Mouse (Mus musculus) urinary bladder, adult 2 months (tissue): ENCODE measurements around the gene Barhl1. TPM values are rescaled to one million over a fixed set of nuclear protein-coding genes. Genes with fewer than 3 reads are reported as not detected.

Experiments
- DNase-seq: peaks from one replicate; pipeline ENCODE4 v3.0.0; 2022; ENCODE audit warnings: low spot score
- polyA plus RNA-seq: library from polyadenylated mRNA; depleted of rRNA; stranded (reverse); fragments of >200 nt; gene quantifications from 2 replicates; pipeline ENCODE4 v1.2.3, GENCODE M21; 2012

The Barhl1 gene
- polyA plus RNA-seq, 1 experiment = not detected

DNA sequence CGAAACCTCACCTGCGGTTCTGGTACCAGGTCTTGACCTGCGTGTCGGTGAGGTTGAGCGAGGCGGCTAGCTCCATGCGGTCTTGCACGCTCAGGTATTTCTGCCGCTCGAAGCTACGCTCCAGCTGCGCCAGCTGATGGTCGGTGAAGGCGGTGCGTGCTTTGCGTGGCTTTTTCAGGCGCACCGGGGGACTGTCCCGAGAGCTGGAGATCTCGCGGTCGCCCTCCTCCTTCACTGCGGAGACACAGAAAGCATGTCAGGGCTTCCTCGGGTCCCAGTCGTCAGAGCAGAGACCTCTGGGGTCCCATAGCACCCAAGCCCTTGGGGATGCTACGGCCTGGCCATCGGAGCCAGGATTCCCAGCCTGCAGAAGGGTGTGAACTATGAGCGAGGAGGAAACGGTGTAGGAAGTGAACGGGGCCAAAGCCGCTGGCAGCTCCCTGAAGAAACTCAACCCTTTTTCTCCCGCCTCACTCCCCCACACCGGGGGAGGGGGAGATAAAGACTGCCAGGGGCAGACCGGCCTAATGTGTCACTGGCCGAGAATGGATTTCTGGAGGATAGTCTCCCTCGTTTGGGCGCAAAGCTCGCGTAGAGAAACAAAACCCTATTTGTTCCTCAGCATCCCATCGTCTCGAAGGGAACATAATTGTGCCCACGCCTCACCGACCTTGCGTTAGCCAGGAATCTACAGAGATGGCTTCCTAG is 5.0 kb downstream of the Barhl1 start:
- DNase-seq = no peak

DNA sequence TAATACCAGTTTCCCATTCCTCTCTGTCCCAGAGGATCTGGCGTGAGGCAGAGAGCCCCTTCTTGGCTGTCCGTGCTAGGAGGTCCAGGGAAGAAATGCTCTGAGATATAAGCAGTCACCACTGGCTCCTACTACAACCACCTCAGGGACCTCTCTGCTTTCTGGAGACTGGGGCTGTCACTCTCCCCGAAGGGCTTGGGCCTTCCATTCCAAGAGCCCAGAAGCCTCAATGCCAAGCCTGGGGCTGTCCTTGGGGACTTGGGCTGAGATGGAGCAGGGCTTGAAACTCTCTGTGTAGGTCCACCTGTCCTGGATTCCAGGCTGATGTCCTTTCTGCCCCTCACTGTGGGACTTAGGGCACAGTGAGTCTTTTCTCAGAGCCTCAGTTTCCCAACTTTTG is 5.6 kb downstream of the Barhl1 start:
- no peak for DNase-seq

DNA sequence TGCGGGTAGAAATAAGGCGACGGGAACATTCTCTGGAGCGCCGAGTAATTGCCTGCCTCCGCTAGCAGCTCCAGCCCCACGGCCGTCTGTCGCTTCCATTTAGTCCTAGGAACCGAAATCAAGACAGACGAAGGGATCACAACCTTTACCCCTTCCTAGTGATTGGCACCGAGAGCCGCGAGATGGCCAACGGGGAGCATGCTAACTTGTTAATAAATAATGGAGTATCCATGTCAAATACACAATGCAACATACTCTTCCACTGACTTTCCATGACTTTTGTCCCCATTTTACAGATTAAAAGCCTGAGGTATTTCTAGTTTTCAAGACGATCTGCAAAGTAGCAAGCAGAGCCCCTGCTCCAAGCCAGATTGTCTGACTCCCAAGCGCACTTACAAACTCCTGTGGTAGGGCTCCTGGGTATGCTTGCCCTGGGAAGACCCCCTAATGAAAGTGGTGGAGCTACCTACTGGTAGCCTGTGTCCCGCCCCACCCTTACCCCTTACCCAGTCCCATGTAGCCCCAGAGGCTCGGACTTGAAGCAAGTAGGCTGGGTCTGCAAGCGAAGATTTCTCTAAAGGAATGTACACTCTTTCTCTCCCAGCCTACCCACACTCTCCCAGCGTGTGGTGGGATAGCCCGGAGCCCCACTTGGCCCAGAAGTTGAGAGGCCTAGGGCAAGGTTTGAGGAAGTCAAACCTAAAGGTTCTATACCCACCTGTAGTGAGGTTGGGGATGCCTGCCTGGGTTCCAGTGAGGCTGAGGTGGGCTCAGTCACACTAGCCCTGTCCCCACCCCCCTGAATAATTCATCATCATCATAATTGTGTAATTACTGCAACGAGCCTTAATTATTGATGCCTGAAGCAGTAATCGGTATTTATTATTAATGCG is 6.4 kb downstream of the Barhl1 start:
- DNase-seq = no peak

DNA sequence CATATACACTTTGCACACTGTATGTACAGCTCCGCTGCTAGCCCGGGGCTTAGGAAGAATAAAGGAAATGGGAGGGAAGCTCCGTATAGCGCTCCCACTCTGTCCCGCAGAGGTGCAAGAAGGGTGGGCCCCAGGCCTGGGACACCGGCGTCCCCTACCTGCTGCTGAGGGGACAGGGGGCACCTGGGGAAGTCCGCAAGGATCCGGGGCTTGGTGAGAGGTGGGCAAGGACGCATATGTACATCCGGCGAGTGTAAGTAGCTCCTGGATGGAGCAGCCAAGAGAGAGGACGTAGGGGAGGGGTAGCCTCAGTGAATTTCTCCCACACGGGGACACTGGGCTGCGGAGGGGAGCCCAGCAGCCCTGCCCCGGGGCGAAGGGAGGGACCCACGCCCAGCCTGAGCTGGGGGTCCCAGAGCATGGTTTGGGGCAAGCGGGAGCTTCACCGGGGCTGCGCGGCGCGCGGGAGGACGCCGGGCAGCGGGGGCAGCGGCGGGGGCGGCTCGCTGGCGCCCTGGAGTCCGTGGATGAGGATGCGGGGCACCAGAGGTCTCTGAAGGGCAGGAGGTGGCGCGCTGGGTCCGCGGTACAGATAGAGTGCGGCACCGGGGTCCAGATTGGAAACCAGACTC is 7.2 kb downstream of the Barhl1 start:
- DNase-seq = no peak

DNA sequence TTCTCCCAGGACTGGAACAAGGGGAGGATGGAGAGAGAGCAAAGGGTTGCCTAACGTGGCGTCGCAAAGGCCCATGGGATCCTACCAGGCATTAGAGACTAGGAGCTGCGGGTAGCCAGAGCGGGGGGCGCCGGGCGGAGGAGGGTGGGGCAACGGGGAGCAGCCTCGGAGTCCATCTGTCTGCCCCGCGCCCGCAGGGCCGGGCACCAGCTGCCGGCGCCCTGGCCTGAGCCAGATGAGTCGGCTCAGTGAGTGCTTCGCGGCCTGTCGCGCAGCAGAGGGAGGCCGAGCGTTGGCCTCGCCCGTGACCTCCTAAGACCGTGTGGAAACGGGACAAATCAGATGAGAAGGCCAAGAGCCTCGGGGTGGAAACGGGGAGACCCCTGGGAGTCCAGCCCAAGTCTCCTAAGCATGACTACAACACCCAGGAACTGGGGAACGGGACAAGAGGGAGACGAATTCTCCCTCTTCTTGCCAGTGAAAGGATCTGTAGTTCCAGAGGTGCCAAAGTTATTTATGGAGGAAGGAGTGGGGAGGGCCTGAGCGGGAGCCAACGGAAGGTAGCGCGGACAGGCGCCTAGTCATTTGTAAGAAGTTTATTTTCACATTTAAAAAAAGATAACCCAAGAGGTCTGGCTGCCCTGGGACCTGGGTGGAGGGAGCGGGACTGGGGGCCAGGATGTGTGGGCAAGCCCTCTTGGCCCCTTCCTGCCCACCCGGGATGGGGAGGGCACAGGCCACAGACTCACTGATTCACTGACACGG is 7.9 kb downstream of the Barhl1 start:
- no peak for DNase-seq

DNA sequence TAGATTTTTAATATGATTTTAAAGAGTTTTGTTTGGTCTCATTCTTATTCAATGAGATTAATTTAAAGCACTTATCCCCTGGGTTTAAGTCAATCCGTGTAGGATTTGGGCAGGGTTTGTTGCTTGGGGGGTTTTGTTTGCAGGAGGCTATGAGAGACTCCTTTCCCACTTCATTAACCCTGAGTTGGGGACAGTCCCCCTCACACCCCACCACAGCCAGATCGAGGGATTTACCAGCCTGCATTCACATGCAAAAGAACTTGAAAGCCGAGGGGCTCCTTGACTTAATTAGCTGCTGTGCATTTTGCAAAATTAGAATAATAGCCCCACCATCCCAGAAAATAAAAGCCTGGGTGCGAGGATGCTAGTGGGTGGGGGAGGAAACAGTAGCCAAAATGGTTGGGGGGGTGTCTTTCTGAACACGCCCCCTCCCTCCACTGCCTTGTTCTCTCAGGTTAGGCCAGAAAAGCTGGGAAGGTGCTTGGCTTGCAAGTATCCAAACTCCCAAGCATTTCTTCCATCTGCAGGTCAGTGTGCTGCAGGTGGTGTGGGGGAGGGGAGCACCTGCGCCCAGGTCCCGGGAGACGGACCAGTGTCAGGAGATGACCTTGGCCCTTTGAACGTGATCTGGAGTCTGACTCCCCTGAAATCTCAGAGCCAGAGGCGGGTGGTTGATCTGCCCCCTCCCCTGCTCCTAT is 8.6 kb downstream of the Barhl1 start:
- no peak for DNase-seq

DNA sequence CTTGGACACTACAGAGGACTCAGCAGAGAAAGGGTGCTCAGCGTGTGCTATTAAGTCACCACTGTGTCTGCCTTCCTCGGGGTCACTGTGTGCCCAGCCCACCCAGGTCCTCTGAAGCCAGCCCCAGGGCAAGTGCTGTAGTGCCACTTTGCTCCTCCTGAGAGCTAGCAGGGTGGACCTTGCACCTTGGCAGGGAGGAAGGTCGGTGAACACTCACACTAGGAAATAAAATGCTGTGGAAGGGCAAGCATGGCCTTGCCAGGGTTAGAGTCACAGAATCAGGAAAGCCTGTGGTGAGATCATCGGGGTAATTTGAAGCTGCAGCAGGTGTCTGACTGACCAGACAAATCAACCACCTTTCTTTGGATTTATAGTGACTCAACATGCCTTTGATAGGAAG is 10.9 kb downstream of the Barhl1 start:
- DNase-seq = no peak

DNA sequence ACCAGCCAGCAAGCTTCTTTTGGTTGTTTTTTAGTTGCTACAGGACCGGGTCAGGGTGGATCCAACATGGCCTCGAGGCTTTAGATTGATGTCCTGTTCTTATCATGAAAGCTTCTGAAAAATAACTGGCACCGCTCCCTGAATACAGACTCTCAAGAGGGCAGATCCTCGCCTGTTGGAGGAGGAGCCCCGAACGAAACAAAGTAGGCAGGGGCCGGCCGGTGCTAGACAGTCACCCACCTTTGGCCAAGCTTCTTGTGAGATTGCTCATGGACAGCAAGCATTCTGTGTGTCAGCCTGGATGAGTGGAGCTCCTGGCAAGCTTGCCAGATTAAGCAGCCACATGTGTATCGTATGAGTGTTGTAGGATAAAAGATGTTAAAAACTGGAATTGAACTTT is 11.7 kb downstream of the Barhl1 start:
- no peak for DNase-seq

DNA sequence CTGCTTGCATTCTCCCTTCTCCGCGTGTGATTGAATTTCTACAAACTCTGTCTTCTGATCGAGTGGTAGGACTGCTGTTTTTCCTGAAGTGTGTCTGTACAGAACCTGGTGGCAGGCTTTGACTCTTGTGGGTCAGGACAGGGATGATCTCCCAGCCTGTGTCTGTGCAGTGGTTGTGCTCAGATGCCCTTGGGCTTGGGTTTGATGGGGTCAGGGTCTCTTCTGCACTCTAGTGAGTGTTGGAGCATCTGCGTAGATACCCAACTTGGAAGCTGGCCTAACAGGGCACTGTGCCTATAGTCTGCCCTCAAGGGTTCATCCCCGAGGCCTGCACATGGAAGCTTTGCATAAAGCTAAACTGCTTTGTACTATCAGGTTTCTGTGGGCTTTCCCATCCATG is 12.6 kb downstream of the Barhl1 start:
- DNase-seq = no peak

DNA sequence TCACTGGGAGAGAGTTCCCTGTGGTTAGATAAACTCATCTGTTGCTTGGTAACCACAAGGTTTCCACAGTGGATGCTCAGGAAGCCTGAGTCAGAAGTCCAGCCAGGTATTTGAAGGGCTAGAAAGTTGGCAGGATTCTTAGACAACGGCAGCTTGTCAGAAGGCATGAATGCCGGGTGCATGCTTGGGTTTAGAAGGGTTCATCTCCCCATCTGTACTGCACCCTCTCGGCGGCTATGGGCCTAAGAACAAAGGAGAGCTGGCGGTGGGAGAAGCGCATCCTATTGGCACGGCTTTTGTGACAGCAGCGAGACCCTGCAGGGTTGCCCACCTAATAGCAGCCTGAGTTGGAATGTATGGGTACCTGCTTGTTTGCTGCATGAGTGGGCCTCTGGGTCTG is 14.2 kb downstream of the Barhl1 start:
- DNase-seq = no peak

DNA sequence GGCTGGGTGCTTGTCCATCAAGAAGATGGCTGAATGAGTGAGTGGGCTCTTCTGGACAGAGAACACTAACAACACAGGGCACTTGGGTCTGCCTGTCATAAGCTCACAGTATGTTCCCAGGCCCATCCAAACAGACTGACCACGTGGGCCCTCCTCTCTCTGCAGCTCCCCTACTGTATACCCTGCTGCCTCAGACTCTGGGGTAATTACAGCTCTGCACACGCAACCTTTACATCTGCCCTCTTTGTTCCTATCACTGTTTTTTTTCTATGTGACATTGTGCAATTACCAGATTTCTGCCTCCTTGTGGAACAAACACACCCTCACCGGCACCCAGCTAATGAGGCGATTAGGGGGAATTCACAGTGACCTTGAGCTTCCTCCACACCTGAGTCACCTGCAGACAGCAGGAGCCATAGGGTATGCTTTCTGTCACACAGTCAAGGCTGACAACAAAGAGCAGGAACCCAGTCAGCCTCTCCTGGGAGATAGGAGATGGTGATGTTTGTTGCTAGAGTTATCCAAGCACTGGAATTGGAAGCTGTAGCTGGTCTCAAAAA is 19.0 kb downstream of the Barhl1 start:
- DNase-seq = no peak

DNA sequence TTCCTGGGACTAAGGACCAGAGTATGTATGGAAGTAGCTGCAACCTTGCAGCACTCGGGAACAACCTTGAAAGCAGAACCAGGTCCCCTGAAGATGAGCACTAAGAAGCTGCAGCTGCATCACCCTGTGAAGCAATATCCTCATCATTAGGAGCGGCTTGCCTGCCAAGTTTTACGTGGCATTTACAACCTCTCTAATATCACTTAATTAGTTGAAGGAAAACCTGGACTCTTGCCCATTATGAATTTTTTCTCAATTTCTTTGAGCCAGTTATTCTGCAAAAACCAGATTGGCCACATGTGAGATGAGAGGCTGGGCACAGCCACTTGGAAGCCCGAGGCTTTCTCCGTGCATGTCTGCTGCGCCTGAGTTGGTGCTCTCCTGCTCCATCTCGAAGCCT is 20.6 kb downstream of the Barhl1 start:
- DNase-seq = no peak

DNA sequence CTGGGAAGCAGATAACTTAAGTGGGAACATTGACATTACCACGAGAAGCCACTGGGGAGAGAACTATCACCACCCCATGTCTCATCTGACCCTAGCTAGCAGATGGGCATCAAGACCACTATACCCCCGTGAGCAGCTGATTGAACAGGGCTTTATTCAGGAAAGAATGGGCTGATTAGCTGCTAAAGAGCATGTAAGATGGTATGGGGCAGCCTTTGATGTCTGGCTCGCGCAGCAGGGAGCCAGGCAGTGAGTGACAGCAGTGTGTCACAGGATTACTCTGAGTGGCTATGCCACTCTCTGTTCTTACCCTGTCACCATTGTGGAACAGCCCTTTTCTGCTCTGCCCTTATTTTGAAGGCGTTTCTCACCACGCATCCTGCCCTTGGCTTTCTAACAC is 22.9 kb downstream of the Barhl1 start:
- DNase-seq = no peak

DNA sequence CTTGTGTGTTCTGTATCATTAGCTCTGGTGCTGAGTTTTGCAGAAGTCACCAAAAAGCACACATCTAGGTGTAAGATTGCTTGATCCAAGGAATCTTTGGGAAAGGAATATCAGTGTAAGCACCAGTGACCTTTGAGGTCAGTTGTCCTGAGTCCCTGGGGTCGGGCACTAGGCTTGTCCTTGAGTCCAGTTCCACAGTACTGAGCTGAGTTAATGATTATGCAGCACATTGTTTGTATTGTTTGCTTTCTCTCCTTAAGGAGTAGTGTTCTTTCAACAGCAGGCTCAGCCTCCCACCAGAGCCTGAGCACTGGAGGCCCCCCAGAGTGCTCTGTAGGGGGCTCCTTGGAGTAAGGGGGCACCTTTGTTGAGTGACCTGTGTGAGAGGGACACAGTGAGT is 23.7 kb downstream of the Barhl1 start:
- DNase-seq = no peak

DNA sequence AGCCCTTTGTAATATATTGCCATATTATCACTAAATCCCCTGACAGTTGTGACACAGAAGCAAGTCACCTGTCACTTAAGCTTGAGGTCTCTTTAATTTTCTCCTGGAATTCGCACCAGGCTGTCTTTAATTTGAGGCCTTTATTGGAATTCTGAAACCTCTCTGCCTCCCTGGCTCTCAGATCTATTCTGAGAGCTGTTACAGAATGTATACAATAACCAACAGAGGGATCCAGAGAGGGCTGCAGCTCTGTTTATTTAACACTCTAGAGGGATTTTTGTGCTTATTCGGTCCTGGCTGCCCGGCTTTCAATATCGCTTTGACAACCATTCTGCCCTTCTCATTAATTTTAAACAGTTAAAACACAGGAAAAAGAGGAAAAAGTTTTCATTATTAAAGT is 31.6 kb downstream of the Barhl1 start:
- DNase-seq = no peak

DNA sequence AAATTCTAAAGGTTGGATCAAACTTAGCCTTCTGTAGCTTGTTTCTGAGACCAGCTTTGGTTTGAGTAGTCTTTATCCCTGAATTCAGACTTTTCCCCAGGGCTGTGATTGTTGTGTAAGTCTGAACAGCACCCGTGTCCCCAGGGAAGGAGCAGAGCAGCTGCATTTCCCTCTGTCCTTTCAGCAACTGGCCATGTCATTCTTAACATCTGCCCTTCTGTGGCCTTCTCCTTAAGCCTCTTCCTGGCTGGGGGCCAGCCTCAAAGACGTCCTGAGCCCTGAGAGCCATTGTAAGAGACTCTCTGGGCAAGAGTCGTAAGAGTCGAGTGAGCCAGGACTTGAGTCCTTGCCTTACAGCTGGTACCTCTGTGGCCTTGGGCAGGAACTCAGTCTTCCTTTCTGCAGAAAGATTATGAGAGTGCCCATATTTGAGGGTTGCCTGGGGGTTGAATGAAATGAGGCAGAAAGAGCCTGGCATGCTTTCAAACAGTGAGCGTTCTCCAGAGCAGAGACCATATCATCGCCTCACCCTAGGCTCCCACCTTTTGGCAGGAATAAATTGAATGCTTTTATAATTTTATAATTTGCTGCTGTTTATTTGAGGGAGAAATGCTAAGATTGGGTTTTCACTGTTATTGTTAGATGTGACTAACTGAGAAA is 33.5 kb downstream of the Barhl1 start:
- no peak for DNase-seq

DNA sequence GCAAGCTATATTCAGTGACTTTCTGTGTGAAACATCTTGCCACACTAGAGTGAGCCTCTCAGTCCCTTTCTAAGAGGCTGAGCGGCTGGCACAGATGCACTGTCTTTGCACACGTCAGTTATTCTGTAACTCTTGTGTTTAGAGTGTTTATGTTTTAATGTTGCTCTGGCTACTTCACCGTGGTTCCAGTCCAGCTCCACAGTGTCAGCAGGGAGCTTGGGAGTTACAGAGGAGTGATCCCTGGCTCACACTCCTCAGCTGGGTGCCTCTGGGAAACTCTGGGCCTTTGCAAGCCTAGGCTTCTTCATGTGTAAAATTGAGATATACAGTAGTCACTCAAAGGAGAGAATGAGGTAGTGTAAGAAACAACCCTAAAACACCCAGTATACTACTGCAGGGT is 34.4 kb downstream of the Barhl1 start:
- no peak for DNase-seq

DNA sequence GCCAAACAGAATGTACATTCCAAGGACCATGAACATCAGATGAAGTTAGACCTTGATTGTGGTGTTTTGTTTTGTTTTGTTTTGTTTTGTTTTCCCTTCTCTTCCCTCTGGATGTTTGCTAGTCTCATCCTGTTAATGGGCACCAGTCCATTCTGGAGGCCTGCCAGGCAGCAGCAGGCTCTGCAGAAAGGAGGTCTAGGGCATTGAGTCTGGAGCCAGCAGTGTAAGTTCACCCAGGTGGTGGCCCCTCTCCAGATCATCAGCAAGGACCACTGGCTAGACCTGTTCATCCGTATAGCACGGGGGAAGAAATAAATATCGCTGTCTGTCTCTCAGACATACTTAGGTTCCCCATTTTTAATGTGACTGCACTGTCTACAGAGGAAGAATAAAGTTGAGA is 35.2 kb downstream of the Barhl1 start:
- DNase-seq = no peak

DNA sequence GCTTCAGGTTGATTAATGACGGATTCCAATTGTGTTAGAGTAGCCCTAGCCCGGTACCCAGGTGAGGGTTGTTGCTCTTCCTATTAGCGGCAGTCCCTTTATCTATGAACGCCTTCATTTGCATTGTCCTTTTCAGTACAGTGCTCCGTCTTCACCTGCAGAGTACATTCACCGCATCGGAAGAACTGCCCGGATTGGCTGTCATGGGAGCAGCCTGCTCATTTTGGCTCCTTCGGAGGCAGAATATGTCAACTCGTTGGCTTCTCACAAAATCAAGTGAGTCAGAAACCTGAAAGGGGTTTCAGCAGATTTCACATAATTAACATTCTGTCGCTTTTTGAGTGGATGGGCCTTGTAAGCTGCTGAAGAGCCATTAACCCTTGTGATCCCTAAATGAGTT is 40.9 kb downstream of the Barhl1 start:
- DNase-seq = no peak

DNA sequence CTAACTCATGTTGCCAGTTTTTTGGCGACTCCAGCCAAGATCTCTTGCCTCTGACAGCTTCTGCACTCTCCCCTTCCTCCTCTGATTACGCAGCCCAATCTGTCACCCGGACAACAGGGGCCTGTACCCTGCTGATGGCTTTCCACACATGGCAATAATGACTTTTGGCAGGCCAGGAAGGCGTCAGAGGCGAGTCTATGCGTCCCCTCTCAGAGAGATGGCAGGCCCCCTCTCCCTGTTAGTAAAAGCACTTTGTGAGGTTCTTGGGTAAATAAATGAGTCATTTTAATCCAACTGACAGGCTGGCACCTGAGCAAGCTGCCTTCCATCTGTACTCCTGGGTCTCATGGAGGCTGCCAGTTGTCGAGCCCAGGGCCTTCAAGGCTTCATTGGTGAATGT is 49.0 kb downstream of the Barhl1 start:
- no peak for DNase-seq

DNA sequence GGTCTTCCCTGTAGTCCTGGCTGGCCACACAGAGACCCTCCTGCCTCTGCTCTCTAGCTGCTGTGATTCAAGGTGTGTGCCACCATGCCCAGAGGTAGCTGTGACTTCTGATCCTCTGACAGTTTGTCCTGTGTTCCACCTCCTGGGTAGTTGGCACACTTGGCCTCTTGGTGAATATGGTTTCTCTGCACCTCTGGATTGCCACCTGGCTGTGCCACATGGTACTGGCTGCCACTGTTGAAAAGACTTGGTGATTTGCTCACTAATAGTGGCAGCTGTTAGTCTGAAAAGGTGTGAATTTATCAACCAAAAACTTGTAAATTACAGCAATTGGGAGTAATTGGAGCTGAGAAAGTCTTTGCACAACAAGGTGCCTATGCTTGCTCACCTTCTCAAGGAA is 52.6 kb downstream of the Barhl1 start:
- DNase-seq = no peak
